Mouse (Mus musculus): Measurements from ENCODE around the gene Nr2c2.

DNA sequence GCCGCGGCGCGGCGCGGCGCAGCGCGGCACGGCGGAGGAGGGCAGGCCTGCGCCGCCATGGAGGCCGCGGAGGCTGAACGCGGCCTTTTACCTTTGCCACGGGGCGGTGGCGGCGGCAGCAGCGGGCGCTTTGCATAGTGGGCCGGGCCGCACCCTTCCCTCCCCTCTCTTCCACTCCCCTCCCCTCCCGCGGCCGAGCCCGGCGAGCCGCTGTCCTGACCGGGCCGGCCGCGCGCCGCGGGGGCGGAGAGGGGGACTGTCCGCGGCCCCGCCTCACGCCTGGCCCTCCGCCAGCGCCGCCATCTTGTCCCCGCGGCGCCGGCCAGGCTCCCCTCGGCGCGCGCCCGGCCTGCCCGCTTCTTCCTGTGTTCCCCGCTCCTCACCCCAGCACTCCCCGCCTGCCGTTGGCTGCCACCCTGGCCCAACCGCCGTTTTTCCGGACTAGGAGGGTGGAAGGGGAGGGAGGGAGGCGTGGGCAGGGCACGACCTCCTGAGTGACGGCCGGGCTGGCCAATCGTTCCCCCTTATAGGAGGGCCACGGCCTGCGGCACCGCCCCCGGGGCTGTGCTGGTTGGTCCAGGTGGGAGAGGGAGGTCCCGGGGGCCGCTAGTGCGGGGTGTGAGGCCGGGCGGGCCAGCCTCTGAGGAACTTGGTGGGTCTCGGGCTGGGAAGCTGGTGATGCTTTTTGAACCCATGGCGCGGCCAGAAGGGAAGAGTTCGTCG, 738 bp downstream of the Nr2c2 start:
- TF ChIP-seq CTCF (IDR thresholded peaks at IDR 0.05; ENCODE audit: extremely low read depth, insufficient read depth, insufficient read length, insufficient replicate concordance): no peak
- TF ChIP-seq POLR2A (IDR thresholded peaks at IDR 0.05; ENCODE audit: low read depth, low read length): peak; percentile 15; the same call in 1 of the 2 replicates
